Mouse (Mus musculus): ENCODE measurements around the gene Zfyve9.

Gene Zfyve9

GRCm38 (mm10) chr4:108780057-108780863 is at the start of gene Zfyve9:
TSS of gene Zfyve9 (minus strand) at chr4:108780798.
- no peak for DNase-seq (ENCODE audit: low read depth, low spot score)

GRCm38 (mm10) chr4:108826643-108827042 is 46.0 kb upstream of the Zfyve9 start:
- DNase-seq (ENCODE audit: low read depth, low spot score), result no peak

GRCm38 (mm10) chr4:108826096-108826495 is 45.5 kb upstream of the Zfyve9 start:
- no peak for DNase-seq (ENCODE audit: low read depth, low spot score)

GRCm38 (mm10) chr4:108825677-108826076 is 45.1 kb upstream of the Zfyve9 start:
- no peak for DNase-seq (ENCODE audit: low read depth, low spot score)

GRCm38 (mm10) chr4:108811550-108811949 is 31.0 kb upstream of the Zfyve9 start:
- DNase-seq (ENCODE audit: low read depth, low spot score), result no peak

GRCm38 (mm10) chr4:108811142-108811541 is 30.5 kb upstream of the Zfyve9 start:
- DNase-seq (ENCODE audit: low read depth, low spot score), result no peak

- DNase-seq (ENCODE audit: low read depth, low spot score), result no peak
Measured at GRCm38 (mm10) chr4:108803535-108803934, 22.9 kb upstream of the Zfyve9 start.

- DNase-seq (ENCODE audit: low read depth, low spot score), result peak; percentile 16
Measured at GRCm38 (mm10) chr4:108798083-108798830, 17.7 kb upstream of the Zfyve9 start.

GRCm38 (mm10) chr4:108796701-108797100 is 16.1 kb upstream of the Zfyve9 start:
- DNase-seq (ENCODE audit: low read depth, low spot score), result no peak

GRCm38 (mm10) chr4:108793941-108794340 is 13.3 kb upstream of the Zfyve9 start:
- no peak for DNase-seq (ENCODE audit: low read depth, low spot score)

- DNase-seq (ENCODE audit: low read depth, low spot score), result no peak
Measured at GRCm38 (mm10) chr4:108790507-108790906, 9.9 kb upstream of the Zfyve9 start.

GRCm38 (mm10) chr4:108789258-108789936 is 8.8 kb upstream of the Zfyve9 start:
- no peak for DNase-seq (ENCODE audit: low read depth, low spot score)

GRCm38 (mm10) chr4:108782421-108783085 is 2.0 kb upstream of the Zfyve9 start:
- DNase-seq (ENCODE audit: low read depth, low spot score), result no peak

GRCm38 (mm10) chr4:108781596-108781995 is 998 bp upstream of the Zfyve9 start:
- DNase-seq (ENCODE audit: low read depth, low spot score), result no peak

GRCm38 (mm10) chr4:108780864-108781205 is 237 bp upstream of the Zfyve9 start:
- DNase-seq (ENCODE audit: low read depth, low spot score), result no peak

- no peak for DNase-seq (ENCODE audit: low read depth, low spot score)
Measured at GRCm38 (mm10) chr4:108779763-108780056, 888 bp downstream of the Zfyve9 start.

- DNase-seq (ENCODE audit: low read depth, low spot score), result no peak
Measured at GRCm38 (mm10) chr4:108768527-108768926, 12.1 kb downstream of the Zfyve9 start.

- no peak for DNase-seq (ENCODE audit: low read depth, low spot score)
Measured at GRCm38 (mm10) chr4:108759583-108759982, 21.0 kb downstream of the Zfyve9 start.

- no peak for DNase-seq (ENCODE audit: low read depth, low spot score)
Measured at GRCm38 (mm10) chr4:108746160-108746873, 34.3 kb downstream of the Zfyve9 start.

- DNase-seq (ENCODE audit: low read depth, low spot score), result no peak
Measured at GRCm38 (mm10) chr4:108731582-108731981, 49.0 kb downstream of the Zfyve9 start.

GRCm38 (mm10) chr4:108730450-108730849 is 50.1 kb downstream of the Zfyve9 start:
- DNase-seq (ENCODE audit: low read depth, low spot score), result no peak

Data from c-Kit-negative CD71-positive TER-119-positive erythroid progenitor cells, embryonic 14.5 days (primary cell).